Mouse (Mus musculus): Measurements from ENCODE around the gene Hils1.
"Not testable (repeated sequence)": the region's sequence is repeated elsewhere in the genome, so short reads cannot be mapped to it uniquely, and the experiment has no call there.

Gene Hils1

GRCm38 (mm10) chr11:94952169-94952568, 15.2 kb upstream of the Hils1 start:
- DNase-seq (ENCODE audit: low spot score in 2 of 2), result no peak

- DNase-seq (ENCODE audit: low spot score in 2 of 2), result no peak
These were observed 12.3 kb upstream of the Hils1 start for GRCm38 (mm10) chr11:94955103-94955502.

GRCm38 (mm10) chr11:94957693-94958064, 9.7 kb upstream of the Hils1 start:
- no peak for DNase-seq (ENCODE audit: low spot score in 2 of 2)

GRCm38 (mm10) chr11:94958065-94958858, 9.1 kb upstream of the Hils1 start:
- no peak for DNase-seq (ENCODE audit: low spot score in 2 of 2)

- no peak for DNase-seq (ENCODE audit: low spot score in 2 of 2)
These were observed 4.8 kb upstream of the Hils1 start for GRCm38 (mm10) chr11:94962534-94963101.

- DNase-seq (ENCODE audit: low spot score in 2 of 2), result no peak
These were observed 794 bp downstream of the Hils1 start for GRCm38 (mm10) chr11:94968187-94968586.

GRCm38 (mm10) chr11:94969709-94970108, 2.3 kb downstream of the Hils1 start:
- not testable (repeated sequence) for DNase-seq (ENCODE audit: low spot score in 2 of 2)

GRCm38 (mm10) chr11:94970210-94970943, 3.0 kb downstream of the Hils1 start:
- peak in 1 of 2 experiments; percentile 78 for DNase-seq (ENCODE audit: low spot score in 2 of 2)

- DNase-seq (ENCODE audit: low spot score in 2 of 2), result no peak
These were observed 4.7 kb downstream of the Hils1 start for GRCm38 (mm10) chr11:94971895-94972615.

- no peak for DNase-seq (ENCODE audit: low spot score in 2 of 2)
These were observed 5.5 kb downstream of the Hils1 start for GRCm38 (mm10) chr11:94972887-94973286.

GRCm38 (mm10) chr11:94973313-94973712, 5.9 kb downstream of the Hils1 start:
- no peak for DNase-seq (ENCODE audit: low spot score in 2 of 2)

GRCm38 (mm10) chr11:94974951-94975350, 7.6 kb downstream of the Hils1 start:
- no peak for DNase-seq (ENCODE audit: low spot score in 2 of 2)

- no peak for DNase-seq (ENCODE audit: low spot score in 2 of 2)
These were observed 8.8 kb downstream of the Hils1 start, which contains the start of gene Sgca for GRCm38 (mm10) chr11:94976199-94976598. TSS of gene Sgca (minus strand) at chr11:94976327.

- DNase-seq (ENCODE audit: low spot score in 2 of 2), result no peak
These were observed 11.0 kb downstream of the Hils1 start for GRCm38 (mm10) chr11:94978178-94978915.

GRCm38 (mm10) chr11:94978947-94979346, 11.6 kb downstream of the Hils1 start:
- DNase-seq (ENCODE audit: low spot score in 2 of 2), result peak; percentile 91 to 98

- DNase-seq (ENCODE audit: low spot score in 2 of 2), result no peak
These were observed 12.2 kb downstream of the Hils1 start for GRCm38 (mm10) chr11:94979462-94980179.

- DNase-seq (ENCODE audit: low spot score in 2 of 2), result no peak
These were observed 17.7 kb downstream of the Hils1 start for GRCm38 (mm10) chr11:94985140-94985539.

GRCm38 (mm10) chr11:94985822-94986221, 18.4 kb downstream of the Hils1 start:
- no peak for DNase-seq (ENCODE audit: low spot score in 2 of 2)

- DNase-seq (ENCODE audit: low spot score in 2 of 2), result no peak
These were observed 19.0 kb downstream of the Hils1 start for GRCm38 (mm10) chr11:94986435-94986834.

- DNase-seq (ENCODE audit: low spot score in 2 of 2), result no peak
These were observed 19.9 kb downstream of the Hils1 start for GRCm38 (mm10) chr11:94987341-94987740.

GRCm38 (mm10) chr11:94987851-94988250, 20.5 kb downstream of the Hils1 start:
- DNase-seq (ENCODE audit: low spot score in 2 of 2), result no peak
